In the genomic region with DNA sequence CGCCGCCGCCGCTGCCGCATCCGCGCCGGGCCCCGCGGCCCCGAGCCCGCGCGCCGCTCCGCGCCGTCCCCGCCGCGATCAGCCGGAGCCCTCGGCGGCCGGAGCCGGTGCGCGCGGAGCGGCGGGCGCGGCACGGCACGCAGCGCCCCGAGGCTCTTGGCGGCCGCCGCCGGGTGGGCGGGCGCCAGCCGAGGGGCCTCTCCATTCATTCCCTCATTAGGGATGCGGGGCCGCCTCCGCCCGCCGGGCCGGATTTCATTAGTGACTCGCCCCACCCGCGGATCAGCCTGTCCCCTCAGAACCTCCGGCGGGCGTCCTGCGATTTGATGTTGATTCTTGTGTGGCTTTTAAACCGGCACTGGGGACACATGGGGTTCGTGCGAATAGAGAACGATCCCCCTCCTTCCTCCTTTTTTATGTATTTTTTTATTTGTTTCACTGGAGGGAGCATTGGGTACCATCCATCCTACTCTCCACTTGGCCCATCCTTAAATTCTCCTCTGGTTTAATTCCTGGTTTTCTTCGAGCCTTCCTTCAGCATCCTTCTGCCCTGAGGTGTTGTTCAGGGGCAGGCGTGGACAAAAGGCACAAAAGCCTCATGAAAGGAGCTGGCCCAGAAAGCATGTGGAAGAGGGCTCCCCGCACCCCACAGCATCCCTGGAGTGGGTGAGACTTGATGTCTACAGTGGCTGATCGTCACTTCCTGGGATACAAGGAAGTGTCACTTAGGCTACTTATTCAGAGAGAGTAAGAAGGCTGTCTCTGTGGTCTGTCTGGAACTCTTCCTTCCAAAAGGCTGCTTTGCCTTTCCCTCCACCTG, we compare ENCODE assay signal across 8 mouse cellular contexts. TPM values are rescaled to one million over a fixed set of nuclear protein-coding genes. Genes with fewer than 3 reads are reported as not detected.
DNase-seq lines count a peak whose midpoint lies in the region; ATAC-seq lines count a peak whose summit lies in the region.

No protein-coding gene starts in this region.

- H3K4me3 ChIP-seq in kidney, embryonic 16.5 days (ENCODE audit: low read length), result peak overlapping the region; percentile 82
- peak overlapping the region; percentile 85 for H3K4me3 ChIP-seq in neural tube, embryonic 15.5 days (replicated peaks)

- H3K9me3 ChIP-seq in kidney, embryonic 16.5 days (ENCODE audit: low read length), result no peaks in the 10 kb centered on the region
- H3K9me3 ChIP-seq in neural tube, embryonic 15.5 days (replicated peaks), result no peaks in the 10 kb centered on the region

- H3K4me1 ChIP-seq in kidney, embryonic 16.5 days (ENCODE audit: insufficient read depth, low read length), result peaks cover 8% of the 10 kb centered on the region
- peaks cover 28% of the 10 kb centered on the region for H3K4me1 ChIP-seq in neural tube, embryonic 15.5 days

- H3K27ac ChIP-seq in kidney, embryonic 16.5 days (ENCODE audit: low read length), result peak overlapping the region; percentile 13; the same call in 1 of the 2 replicates
- H3K27ac ChIP-seq in neural tube, embryonic 15.5 days (replicated peaks), result peak overlapping the region; percentile 94

- peak overlapping the region; percentile 91 for H3K9ac ChIP-seq in kidney, embryonic 16.5 days (replicated peaks; ENCODE audit: low read length)
- peak overlapping the region; percentile 94 for H3K9ac ChIP-seq in neural tube, embryonic 15.5 days (replicated peaks)

- DNase-seq in heart, adult 11 months, result peak; percentile 88
- no peak for DNase-seq in heart, adult 8-10 months (ENCODE audit: low spot score)
- peak; percentile 63 for DNase-seq in embryo, embryonic 10 days (ENCODE audit: low spot score)
- DNase-seq in gastrocnemius, postnatal 25 days, result peak; percentile 13
- peak; percentile 36 for DNase-seq in liver
- no peak for DNase-seq in spleen, postnatal 36 days (ENCODE audit: low spot score in 2 of 2)

- H3K4me2 ChIP-seq in kidney, embryonic 16.5 days (replicated peaks; ENCODE audit: low read depth, low read length), result peak overlapping the region; percentile 92
- peak overlapping the region; percentile 68 for H3K4me2 ChIP-seq in neural tube, embryonic 15.5 days

- H3K27me3 ChIP-seq in kidney, embryonic 16.5 days (ENCODE audit: insufficient read depth, low read length), result no peaks in the 10 kb centered on the region
- no peaks in the 10 kb centered on the region for H3K27me3 ChIP-seq in neural tube, embryonic 15.5 days (replicated peaks)

- no peaks in the 10 kb centered on the region for H3K36me3 ChIP-seq in kidney, embryonic 16.5 days (ENCODE audit: insufficient read depth, low read length)
- H3K36me3 ChIP-seq in neural tube, embryonic 15.5 days, result no peaks in the 10 kb centered on the region

- under 1% methylated on average over 49 of the region's 65 CpGs for WGBS in kidney, embryonic 16.5 days
- WGBS in neural tube, embryonic 15.5 days, result under 1% methylated on average over 37 of the region's 65 CpGs

- peak; percentile 49; the same call in 1 of the 2 replicates for ATAC-seq in kidney, embryonic 16.5 days (ENCODE audit: low FRiP score, low TSS enrichment)
- peak; percentile 81 for ATAC-seq in neural tube, embryonic 15.5 days (ENCODE audit: low FRiP score)

RNA-seq across cellular contexts. Expression of a gene that starts 0.6 kb away (rescaled TPM):
- total RNA-seq in heart, adult 8-10 months (2022), result 1 to 10 TPM; 8.0 to 9.2 (median 8.6) TPM
- 1 to 10 TPM; 3.2 to 3.7 TPM for total RNA-seq in gastrocnemius, postnatal 25 days (2021)
- 1.8 and 2.0 TPM in 2 replicates for polyA plus RNA-seq in kidney, embryonic 16.5 days (2015; fragmentation: Nextera tagmentation; extraction: Ambion mirVana)
- polyA plus RNA-seq in neural tube, embryonic 15.5 days (2015; fragmentation: Nextera tagmentation; extraction: Ambion mirVana), result 11.0 and 13.5 TPM in 2 replicates

Comparison
In these comparisons a context has a peak if more than half of its experiments do, and no peak if none do; other contexts are left out.
1. DNase-seq: peak in heart, adult 11 months (single experiment), embryo, embryonic 10 days (single experiment), gastrocnemius, postnatal 25 days (single experiment) and liver (single experiment); none in heart, adult 8-10 months (single experiment) and spleen, postnatal 36 days (0 of 2).